Mouse (Mus musculus) T-cell, adult 2 months (primary cell): Measurements from ENCODE around the gene Foxj3.
"Not testable (repeated sequence)": the region's sequence is repeated elsewhere in the genome, so short reads cannot be mapped to it uniquely, and the experiment has no call there.

Experiments
- DNase-seq: peaks from one replicate; pipeline ENCODE4 v3.0.0; 2022; ENCODE audit warnings: low spot score

The Foxj3 gene

DNA sequence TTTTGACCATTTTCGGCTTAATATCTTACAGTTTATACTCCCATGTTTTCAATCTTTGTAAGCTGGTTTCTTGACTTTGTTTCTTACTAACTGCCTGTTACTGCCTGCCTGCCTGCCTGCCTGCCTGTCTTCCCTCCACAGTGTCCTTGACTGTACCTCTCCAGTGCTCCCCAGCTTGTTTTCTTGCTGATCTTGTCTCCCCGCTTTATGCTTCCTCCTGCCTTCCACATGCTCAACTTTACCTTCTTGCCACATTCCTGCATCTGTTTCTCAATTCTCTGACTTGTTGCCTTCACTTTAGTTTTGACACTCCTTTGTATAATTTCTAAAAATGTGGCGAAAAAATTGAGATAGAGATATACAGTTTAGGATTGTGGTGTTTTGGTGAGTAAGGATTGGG is 35.9 kb downstream of the Foxj3 start:
- DNase-seq = no peak

DNA sequence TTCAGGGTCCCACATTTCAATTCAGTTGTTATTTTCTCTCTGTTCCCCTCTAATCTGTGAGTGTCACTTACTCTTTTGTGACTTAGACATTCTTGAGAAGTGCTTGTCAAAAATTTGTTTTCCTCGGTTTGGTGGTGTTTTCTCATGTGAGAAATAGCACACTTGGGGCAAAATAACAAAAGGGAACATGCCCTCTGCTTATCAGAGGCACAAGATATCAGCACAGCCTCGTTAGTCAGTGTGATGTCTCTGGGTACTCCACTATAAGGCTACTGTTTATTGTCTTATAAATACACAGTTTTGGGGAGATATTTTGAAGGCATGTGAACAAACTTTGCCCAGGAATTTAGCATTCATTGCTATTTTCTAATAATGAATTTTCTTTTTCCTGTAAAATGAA is 37.7 kb downstream of the Foxj3 start:
- no peak for DNase-seq

DNA sequence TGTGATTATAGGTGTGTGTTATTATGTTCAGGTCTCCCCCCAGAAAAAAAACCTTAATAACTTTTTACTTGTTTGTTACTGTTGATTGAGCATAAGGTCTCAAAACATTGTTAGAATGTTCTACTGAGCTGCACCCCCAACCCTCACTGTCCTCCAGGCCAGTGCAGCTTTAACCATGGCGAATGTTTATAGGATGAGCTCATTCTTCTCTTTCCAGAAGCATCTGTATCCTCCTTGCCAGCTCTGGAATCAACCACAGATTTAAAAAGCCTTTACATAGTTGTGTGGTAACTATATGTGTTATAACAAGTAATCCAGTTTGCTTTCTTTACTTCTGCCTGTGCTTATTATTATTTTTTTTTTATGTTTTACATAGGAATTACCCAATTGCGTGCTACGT is 38.7 kb downstream of the Foxj3 start:
- no peak for DNase-seq

DNA sequence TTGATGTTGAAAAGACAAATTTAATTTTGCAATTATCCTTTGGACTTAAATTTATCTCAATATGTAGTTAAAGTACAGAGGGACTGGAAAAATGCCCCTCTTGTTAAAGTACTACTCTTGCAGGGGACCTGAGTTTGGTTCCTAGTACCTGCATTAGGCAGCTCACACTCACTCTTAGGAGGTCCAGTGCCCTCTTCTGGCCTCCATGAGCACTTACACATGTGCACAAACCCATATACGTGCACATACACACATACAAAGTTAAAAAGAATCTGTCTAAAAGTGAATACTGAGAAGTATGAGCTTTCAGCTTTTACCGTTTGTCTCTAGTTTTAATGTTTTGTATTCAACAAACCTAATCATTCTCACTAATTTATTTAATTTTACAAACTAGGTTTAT is 51.2 kb downstream of the Foxj3 start:
- DNase-seq = no peak

DNA sequence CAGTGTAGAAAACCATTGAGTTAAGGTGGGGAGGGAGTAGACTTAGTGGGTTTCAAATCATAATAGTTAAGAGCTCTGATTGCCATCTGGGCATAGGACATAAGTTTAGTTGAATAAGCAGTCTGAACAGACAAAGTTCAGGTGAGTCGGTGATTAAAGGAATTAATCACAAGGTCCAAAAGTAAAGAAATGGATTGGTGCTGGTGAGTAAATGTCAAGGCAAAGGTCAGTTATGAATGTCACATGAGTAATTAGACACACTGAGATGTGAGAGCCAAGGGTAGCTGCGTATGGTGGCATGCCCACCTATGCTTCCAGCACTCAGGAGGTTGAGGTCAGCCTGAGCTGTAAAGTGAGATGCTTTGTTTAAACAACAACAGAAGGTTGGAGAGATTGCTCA is 52.6 kb downstream of the Foxj3 start:
- DNase-seq = no peak

DNA sequence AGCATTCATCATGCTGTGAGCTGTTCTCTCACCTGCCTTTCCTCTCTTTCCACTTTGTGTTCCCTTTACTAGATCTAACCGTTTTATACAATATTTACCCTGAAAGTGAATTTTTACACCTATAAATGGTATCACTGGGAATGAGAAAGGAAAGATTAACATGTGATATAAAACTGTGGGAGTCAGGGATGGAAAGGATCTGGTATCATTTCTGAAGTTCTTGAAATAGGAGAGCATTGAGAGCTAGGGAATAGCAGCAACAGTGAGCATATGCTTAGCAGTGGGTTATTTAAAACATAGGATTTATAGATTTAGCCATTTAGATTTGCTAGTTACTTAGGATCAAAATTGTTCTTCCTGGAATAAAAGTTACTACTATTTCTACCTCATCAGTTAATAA is 53.2 kb downstream of the Foxj3 start:
- no peak for DNase-seq

DNA sequence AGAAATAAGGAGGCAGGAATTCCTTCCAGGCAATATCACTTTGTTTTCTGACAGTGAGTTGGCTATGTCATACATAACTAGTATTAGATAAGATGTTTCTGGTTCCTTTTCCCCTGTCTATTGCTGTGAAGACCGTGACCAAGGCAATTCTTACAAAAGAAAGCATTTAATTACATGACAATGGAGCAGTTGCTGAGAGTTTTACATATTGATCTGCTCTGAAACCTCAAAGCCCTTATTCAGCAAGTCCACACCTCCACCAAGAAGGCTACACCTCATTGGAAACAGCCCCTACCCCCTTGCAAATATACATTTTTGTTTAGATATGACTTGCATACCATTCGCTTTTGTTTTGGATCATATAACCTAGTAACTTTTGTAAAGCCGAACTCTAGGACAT is 55.7 kb downstream of the Foxj3 start:
- DNase-seq = no peak

DNA sequence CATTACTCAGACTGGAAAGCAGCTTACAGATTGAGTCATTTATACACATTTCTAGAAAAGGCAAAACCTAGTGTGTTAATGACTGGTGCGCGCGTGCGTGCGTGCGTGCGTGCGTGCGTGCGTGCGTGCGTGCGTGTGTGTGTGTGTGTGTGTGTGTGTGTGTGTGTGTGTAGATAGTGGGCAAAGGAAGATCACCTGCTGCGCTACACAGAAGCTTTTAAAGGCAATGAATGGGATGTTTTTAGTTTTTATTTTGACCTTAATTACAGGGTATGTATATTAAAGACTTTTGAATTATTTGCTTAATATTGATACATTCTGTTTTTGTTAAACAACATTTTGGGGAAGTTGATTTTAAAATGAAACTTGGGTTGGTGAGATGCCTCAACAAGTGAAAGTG is 57.5 kb downstream of the Foxj3 start:
- DNase-seq = no peak

DNA sequence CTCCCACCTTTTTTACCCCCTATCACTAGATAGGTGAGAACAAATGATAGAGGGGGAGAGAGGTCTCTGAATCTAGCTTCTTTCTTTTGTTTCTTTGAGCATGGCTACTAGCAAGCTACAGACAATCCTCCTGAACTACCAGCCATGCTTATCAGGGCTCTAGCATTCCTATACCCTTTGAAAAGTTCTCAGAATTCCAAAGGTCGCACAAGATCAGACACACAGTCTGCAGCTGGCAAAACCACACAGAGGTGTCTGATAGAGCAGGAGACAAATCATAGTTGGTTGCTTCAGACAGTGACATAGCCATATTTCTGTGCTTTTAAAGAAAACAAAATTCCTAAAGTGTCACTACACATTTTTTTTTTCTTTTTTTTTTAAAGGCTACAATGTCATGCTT is 62.8 kb downstream of the Foxj3 start:
- DNase-seq = no peak

DNA sequence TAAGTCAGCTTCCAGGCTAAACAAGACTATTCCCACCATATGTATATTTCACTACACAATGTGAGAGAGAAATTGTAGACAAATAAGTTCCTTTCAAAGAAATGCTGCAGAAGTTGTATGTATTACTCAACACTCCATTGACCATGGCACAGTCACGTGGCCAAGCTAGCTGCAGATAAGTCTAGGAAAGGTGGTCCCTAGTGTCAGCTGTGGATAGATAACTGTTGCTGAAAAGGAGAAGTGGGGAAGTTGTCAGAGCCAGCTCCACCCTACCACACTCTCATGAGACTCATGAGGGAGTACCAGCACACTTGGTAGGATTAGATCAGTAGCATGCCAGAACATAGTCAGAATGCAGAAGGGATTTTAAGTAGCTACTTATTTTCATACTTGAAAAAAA is 72.7 kb downstream of the Foxj3 start:
- no peak for DNase-seq

DNA sequence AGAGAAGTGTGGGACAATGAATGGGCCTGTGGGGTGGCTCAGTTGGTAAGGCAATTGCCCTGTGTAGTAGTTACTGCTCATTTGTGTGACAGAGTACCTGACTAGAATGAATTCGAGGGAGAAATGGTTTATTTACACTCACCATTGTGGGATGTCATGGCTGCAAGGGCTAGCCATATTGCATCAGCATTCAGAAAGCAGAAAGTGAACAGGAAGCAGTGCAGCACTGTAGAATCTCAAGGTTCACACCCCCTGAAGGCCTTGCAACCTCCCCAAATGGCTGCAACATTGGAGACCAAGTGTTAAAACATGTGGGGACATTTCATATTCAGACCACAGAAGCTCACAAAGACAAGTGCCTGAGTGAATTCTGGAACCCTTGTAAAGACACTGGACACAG is 77.3 kb downstream of the Foxj3 start:
- DNase-seq = no peak

DNA sequence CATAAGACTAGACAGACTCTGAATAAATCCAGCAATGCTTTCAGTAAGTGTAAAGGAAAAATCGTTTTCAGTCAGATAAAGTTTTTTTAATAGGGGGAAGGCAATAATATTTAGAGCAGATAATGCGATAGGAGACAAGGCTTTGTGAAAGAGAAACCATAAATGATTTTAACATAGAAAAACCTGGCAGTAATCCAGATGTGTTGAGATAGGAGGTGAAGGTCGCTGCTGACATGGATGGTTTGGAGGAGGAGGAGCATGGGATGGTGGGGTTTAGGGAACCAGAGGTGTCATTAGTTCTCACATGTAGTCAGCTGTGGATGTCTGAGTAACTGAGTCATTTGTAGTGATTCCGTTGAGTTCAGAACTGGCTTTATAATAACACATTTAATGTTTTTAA is 77.9 kb downstream of the Foxj3 start:
- no peak for DNase-seq

DNA sequence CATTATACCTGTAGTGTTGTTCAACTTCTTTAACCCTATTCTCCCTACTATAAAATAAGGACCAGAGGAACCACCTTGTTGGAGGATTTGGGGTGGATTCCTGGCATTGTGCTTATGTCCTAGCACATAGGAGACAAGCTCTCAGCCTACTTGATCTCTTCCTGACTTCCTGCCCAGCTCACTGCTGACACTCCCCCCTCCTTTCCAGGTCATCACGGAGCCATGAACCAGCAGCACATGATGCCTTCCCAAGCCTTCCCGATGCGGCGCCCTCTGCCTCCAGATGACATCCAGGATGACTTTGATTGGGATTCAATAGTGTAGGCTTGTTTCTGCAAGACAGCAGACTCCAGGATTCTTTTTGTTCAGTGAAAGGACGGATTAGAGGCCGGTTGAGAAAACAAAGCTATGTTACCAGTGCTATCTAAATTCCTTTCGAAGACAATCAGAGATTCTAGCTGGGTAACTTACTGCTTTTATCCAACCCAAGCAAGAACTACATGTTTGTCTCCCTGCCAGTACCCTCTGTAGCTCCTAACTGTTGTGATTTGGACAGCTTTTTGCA is 89.4 kb downstream of the Foxj3 start:
- DNase-seq = no peak

DNA sequence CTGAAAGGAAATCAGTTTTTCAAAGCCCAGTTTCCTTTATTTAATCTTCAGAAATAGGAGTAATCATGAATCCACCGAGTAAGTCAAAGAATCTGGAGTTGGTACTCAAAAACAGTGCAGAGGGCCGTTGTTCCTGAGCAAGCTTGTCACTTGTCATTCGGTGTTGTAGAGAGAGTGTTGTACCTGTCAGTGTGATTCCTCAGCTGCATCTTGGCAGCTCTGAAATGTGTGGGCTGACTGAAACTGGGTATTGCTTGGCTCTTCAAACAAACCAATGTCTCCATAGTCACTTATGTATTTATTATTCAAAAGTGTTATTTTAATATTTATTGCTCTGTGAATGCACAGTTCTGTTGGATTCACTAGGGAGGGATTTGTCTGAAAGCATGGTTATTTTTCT is 90.1 kb downstream of the Foxj3 start:
- no peak for DNase-seq

DNA sequence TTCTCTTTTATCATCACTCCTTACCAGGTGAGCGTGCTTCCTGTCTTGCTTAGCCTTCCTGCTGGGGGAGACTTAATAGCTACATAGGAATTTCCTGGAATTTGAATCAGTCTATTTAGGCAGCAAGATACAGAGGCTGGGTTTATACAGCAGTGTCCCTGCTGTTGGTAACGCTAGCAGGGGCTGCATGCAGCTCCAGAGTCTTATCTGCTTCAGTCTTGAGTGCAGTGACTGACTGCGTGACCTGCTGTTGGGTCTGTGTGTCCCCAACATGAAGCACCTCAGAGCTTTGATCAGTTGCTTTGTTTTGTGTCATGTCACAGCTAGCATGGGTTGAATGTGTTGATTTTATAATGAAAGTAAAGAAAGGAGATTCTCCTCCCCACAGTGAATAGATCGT is 90.5 kb downstream of the Foxj3 start:
- DNase-seq = no peak

DNA sequence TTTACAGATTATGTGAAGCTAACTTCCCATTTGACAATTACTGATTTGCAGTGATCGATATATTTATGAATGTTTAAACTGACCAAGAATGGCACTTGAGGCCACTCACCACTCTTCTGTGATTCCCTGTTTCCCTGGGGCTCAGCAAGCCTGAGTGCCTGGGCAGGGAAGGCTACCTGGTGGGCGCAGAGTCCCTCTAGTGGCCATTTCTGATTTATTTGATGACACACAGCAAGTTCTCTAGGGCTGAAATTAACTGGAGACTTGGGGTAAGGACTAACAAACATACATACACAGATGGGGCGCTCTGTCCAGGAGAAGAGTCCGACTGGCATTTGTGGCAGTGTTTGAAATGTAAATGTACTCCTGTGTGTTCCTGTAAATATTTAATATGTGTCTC is 91.6 kb downstream of the Foxj3 start:
- DNase-seq = not testable (repeated sequence)

DNA sequence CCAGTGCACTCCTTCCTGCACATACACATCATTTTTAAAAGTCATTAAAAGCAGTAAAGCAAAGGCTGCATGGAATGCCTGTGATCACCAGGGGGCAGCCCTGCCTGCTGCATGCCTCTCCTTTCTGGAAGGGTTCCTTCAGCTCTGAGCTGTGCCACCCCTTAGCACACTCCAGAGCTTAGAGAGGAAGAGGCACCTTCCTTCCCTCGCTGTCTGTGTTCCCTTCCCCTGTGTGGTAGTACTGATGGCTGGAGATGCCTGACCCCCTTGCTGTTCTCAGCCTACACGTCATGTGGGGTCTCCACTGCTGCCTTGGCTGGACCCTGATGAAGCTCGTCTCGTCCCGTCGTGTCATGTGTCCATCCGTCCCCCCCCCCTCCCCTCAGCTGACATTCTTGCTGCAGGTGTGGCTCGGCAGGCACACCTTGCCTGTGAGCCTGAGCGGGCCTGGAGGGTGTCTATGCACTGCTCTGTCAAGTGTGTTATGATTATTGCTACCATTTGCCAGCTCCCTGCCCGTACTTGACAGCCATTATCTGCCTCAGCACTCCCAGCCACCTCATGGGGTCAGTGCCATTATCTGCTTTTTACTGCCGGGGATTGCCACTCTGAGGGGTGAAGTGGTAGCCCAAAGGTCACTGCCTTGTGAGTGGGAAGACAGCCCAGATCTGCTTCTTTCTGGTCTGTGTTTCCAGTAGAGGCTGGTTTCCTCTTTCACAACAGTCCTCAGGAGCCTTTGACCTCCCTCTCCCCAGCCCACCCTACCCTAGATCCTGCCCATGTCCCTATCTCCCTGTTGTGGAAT is 94.5 kb downstream of the Foxj3 start:
- DNase-seq = no peak

DNA sequence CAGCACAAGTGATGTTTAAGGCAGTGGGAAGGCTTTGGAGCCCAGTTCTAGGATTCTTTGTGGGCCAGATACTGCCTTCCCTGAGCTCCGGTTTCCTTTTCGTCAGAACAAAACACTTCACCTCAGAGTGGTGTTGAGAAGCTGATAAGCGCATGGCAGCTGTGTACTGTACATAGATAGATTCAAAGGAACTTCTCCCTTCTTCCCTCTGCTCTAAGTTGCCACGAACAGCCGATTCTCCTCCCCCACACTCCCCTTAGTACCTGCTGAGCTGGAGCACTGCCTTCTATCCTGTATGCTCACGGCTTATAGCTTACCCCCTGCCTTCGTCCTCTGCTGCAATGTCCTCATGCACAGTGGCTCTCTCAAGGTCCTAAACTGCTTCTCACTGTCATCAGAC is 95.9 kb downstream of the Foxj3 start:
- no peak for DNase-seq

DNA sequence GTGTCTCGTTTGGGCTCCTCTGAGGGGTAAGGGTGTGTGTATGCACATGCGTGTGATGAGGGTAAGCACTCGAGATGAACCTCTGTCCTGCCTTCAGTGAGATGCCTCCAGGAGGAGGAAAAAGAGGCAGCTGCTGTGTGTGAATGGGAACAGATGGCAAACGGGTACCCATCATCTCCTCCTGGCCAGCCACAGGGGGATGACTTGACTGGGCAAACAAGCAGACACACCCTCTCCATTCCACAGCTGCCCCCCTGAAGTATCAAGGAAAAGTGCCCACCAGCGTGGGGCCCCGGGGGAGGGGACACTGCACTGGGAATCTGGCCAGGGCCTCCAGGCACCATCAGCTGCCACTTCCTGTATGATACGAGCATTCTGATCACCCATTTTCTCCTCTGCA is 96.5 kb downstream of the Foxj3 start:
- no peak for DNase-seq

DNA sequence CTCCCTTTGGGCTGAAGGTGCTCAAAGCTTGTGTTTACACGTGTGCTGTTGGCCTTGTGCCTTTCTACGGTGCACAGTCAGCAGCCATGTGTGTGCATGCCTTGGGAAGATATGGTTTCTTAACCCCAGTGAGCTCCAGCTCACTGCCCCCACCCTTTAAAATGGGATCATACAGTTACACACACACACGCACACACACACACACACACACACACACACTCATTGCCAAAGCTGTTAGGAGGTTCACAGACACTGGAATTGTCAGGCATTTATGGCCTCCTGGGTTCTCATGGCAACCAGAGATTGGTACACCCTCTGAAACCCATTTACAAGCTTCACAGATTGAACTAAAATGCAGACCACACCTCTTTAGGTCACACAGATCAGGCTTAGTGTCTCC is 97.1 kb downstream of the Foxj3 start:
- DNase-seq = no peak

DNA sequence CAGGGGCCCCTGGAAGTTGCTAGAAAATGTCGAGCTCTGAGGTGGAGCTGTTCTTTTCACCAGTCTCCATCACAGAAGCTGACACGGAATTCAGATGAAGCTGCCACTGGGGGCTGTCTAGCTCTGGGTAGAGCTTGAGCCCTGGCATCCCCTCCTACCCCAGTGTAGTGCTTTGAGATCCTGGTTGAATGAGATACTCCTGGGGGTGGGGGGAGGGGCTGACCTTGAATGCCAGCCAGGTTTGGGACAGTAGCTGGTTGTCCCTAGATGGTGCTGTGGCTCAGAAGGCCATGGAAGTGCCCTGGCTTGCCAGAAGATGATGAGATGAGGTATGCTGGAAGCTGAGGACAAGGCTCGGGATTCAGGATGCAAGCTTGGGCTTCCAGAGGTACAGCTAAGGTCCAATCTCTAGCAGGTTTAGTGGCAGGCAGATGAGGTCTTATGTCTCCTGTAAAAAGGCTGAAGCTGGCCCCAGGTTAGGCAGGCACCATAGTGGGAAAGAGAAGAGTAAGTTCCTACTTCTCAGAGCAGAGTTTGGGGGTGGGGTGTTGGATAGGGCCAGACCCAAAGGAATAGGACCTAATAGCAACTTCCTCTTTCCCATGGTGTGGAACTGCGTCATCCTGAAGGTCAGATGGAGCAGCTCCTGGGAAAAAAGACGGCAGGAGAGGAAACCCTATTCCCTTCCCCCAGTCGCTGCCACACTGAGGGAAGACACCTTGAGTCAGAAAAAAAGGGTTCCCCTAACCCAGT is 98.3 kb downstream of the Foxj3 start:
- DNase-seq = no peak

DNA sequence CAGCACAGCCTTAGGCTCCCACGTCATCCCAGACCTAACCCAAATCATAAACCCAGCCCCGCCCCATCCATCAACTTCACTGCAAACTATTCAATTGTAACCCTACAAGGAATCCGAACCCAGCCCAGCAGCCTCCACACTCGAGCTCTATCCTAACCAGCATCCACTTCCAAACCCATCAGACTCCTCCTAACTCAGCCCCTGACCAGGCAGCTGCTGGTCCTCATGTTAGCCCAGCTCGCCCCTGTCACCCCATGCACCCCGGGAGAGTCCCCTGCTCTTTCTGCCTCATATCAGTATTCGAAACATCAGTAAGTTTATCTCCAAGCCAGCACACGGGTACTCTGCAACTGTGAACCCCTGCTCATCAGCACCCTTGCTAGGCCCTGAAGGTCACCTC is 98.9 kb downstream of the Foxj3 start:
- no peak for DNase-seq

DNA sequence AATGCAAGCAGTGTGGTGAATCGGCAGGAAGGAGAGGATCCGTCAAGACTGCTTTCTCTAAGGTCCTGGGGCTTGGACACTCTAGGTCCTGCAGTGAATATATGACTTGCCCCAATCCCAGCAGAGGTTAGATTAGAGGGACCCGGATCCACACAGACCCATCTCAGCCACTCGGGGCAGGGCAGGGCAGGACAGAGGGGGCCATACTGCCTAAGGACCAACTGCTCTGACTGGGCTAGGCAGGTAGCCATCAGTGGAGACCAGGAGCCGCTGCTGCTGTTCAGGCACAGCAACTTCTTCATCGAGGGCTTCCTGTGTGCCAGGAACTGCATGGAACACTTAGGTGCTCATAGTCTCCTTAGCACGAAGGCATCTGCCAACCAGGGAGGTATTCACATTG is 99.9 kb downstream of the Foxj3 start:
- DNase-seq = no peak
